Comparison of ENCODE assay signal across 13 mouse cellular contexts in the genomic region with DNA sequence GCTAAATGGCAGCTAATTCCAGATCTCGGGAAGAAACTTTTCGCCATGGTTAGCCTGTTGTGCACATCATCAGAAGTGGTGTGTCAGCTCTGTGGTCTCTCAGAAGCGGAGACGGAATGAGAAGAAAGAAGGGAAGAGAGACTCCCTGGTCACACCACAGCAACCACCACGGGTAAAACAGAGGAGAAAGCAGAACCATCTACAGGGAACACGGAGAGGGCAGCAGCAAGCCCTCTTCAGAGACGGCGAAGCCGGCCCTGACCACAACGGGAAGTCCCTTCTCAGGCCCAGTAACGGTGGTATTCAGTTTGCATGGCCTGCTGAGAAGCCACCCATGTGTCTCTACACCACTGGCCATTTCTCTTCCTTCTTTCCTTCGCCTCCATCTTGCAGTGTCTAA. TPM values are rescaled to one million over a fixed set of nuclear protein-coding genes. Genes with fewer than 3 reads are reported as not detected.
A peak's percentile ranks its signal among the peaks of the same experiment; 100 is the strongest.
DNase-seq lines count a peak whose midpoint lies in the region; ATAC-seq and TF ChIP-seq lines count a peak whose summit lies in the region.
"Had no signal": no experiment of that assay in that cellular context is flagged by ENCODE, and none has a peak within 500 bp of the region (broad histone marks: within the 10 kb centered on the region; RNA-seq: fewer than 3 reads in every experiment).

No protein-coding gene starts in this region.

- H3K4me2 ChIP-seq in forebrain, embryonic 11.5 days (ENCODE audit: low read depth, low read length, severe bottlenecking): no peak overlapping the region
- H3K4me2 ChIP-seq in midbrain, postnatal 0 days (ENCODE audit: low read depth, low read length, poor library complexity, severe bottlenecking): no peak overlapping the region
- H3K4me2 ChIP-seq: hindbrain, embryonic 13.5 days had no signal

- H3K9me3 ChIP-seq in forebrain, embryonic 11.5 days (ENCODE audit: control insufficient read depth, low read length): no peaks in the 10 kb centered on the region
- no peaks in the 10 kb centered on the region for H3K9me3 ChIP-seq in midbrain, postnatal 0 days (ENCODE audit: low read length)
- H3K9me3 ChIP-seq: hindbrain, embryonic 13.5 days had no signal

- TF ChIP-seq CTCF in liver, adult 2 months (IDR thresholded peaks at IDR 0.05; ENCODE audit: low read depth, low read length): no peak
- TF ChIP-seq CTCF in midbrain, postnatal 0 days (IDR thresholded peaks at IDR 0.05): no peak

- 0 out of 2 replicates have a peak overlapping the region, but pooled peaks have one; percentile 15 for H3K27ac ChIP-seq in liver, adult 2 months (replicated peaks; ENCODE audit: insufficient read depth, low read depth, low read length)
- no peak overlapping the region for H3K27ac ChIP-seq in forebrain, embryonic 11.5 days (ENCODE audit: low read depth, low read length)
- H3K27ac ChIP-seq in midbrain, postnatal 0 days (ENCODE audit: low read depth, low read length): no peak overlapping the region
- H3K27ac ChIP-seq: hindbrain, embryonic 13.5 days had no signal

- no peak overlapping the region for H3K4me3 ChIP-seq in liver, adult 2 months (ENCODE audit: insufficient read depth, low read depth, low read length)
- H3K4me3 ChIP-seq in forebrain, embryonic 11.5 days (ENCODE audit: low read depth, low read length): no peak overlapping the region
- H3K4me3 ChIP-seq in midbrain, postnatal 0 days (ENCODE audit: low read depth, low read length): no peak overlapping the region
- H3K4me3 ChIP-seq: hindbrain, embryonic 13.5 days had no signal

- WGBS in liver, adult 2 months: 77% methylated on average over 12 of the region's 12 CpGs
- WGBS in forebrain, embryonic 11.5 days: 84% methylated on average over 12 of the region's 12 CpGs
- 76% methylated on average over 12 of the region's 12 CpGs for WGBS in midbrain, postnatal 0 days

- no peaks in the 10 kb centered on the region for H3K36me3 ChIP-seq in liver, adult 2 months (ENCODE audit: control insufficient read depth, insufficient read depth, low read length)
- no peaks in the 10 kb centered on the region for H3K36me3 ChIP-seq in forebrain, embryonic 11.5 days (ENCODE audit: control insufficient read depth, insufficient read depth, low read length)
- H3K36me3 ChIP-seq in midbrain, postnatal 0 days (ENCODE audit: insufficient read depth, low read length): no peaks in the 10 kb centered on the region
- H3K36me3 ChIP-seq: hindbrain, embryonic 13.5 days had no signal

- ATAC-seq in forebrain, embryonic 11.5 days (replicated peaks; ENCODE audit: low FRiP score): no peak
- ATAC-seq in midbrain, postnatal 0 days (ENCODE audit: low FRiP score): no peak

- H3K27me3 ChIP-seq in liver, adult 2 months (ENCODE audit: control insufficient read depth, insufficient read depth, low read length): no peaks in the 10 kb centered on the region
- H3K27me3 ChIP-seq in forebrain, embryonic 11.5 days (ENCODE audit: control insufficient read depth, insufficient read depth, low read length): peaks cover 9% of the 10 kb centered on the region; the same call in 1 of the 2 replicates
- H3K27me3 ChIP-seq in midbrain, postnatal 0 days (ENCODE audit: insufficient read depth, low read length): peaks cover 15% of the 10 kb centered on the region

- no peaks in the 10 kb centered on the region for H3K79me2 ChIP-seq in liver, adult 2 months (ENCODE audit: control insufficient read depth, insufficient read depth, low read length)

- TF ChIP-seq POLR2A in liver, adult 2 months (IDR thresholded peaks at IDR 0.05; ENCODE audit: extremely low read depth, insufficient read depth, low read length): no peak

- peaks cover 16% of the 10 kb centered on the region for H3K4me1 ChIP-seq in liver, adult 2 months (ENCODE audit: control insufficient read depth, insufficient read depth, low read length)
- peaks cover 4% of the 10 kb centered on the region; the same call in 1 of the 2 replicates for H3K4me1 ChIP-seq in forebrain, embryonic 11.5 days (replicated peaks; ENCODE audit: control insufficient read depth, insufficient read depth, low read length)
- H3K4me1 ChIP-seq in midbrain, postnatal 0 days (ENCODE audit: insufficient read depth, low read length): no peaks in the 10 kb centered on the region

- DNase-seq in 416B (ENCODE audit: low read depth): peak; percentile 92
- DNase-seq in A20 (ENCODE audit: low read depth, low spot score): peak; percentile 85
- DNase-seq in liver, adult 2 months (ENCODE audit: extremely low read depth, low read depth, low spot score): peak; percentile 29
- DNase-seq in monocyte, adult 2 months (ENCODE audit: low read depth in 1 of 2, low spot score in 2 of 2): peak; percentile 85 to 90
- no peak for DNase-seq in forebrain, embryonic 11.5 days (ENCODE audit: low spot score)
- DNase-seq in midbrain, postnatal 0 days (ENCODE audit: low spot score): no peak
- DNase-seq in gastrocnemius, postnatal 25 days: no peak
- DNase-seq: adrenal gland, postnatal 14 days; cerebellum, postnatal 36 days had no signal

- H3K9ac ChIP-seq in liver, adult 2 months (ENCODE audit: low read depth, low read length): no peak overlapping the region
- no peak overlapping the region for H3K9ac ChIP-seq in forebrain, embryonic 11.5 days (ENCODE audit: low read length)
- H3K9ac ChIP-seq in midbrain, postnatal 0 days (replicated peaks; ENCODE audit: low read length, poor library complexity, severe bottlenecking): no peak overlapping the region
- H3K9ac ChIP-seq: hindbrain, embryonic 13.5 days had no signal

RNA-seq across cellular contexts. Expression of gene Ifnar2, which starts 17.4 kb away (rescaled TPM):
- 69.1 and 84.2 TPM in 2 replicates for total RNA-seq in liver, adult 2 months (2014; rRNA removed)
- polyA plus RNA-seq in liver, adult 2 months (2012; rRNA removed): 115 and 144 TPM in 2 replicates
- polyA plus RNA-seq in forebrain, embryonic 11.5 days (2014; fragmentation: Nextera tagmentation; extraction: Ambion mirVana): 29.6 and 32.3 TPM in 2 replicates
- 32.2 and 33.5 TPM in 2 replicates for total RNA-seq in midbrain, postnatal 0 days (2014; rRNA removed)
- polyA plus RNA-seq in midbrain, postnatal 0 days (2015; fragmentation: Nextera tagmentation; extraction: Ambion mirVana): 40.1 and 47.5 TPM in 2 replicates
- total RNA-seq in gastrocnemius, postnatal 25 days (2021): 1 to 10 TPM; 7.1 to 10.0 TPM

RNA-seq across cellular contexts. Expression of gene Gm21970, which starts 36.4 kb away (rescaled TPM):
- 0.83 TPM in 1 of 2 replicates, not detected in the other for total RNA-seq in liver, adult 2 months (2014; rRNA removed)
- not detected in 2 replicates for polyA plus RNA-seq in liver, adult 2 months (2012; rRNA removed)
- polyA plus RNA-seq in forebrain, embryonic 11.5 days (2014; fragmentation: Nextera tagmentation; extraction: Ambion mirVana): 1.0 TPM in 1 of 2 replicates, not detected in the other
- not detected in 2 replicates for total RNA-seq in midbrain, postnatal 0 days (2014; rRNA removed)
- polyA plus RNA-seq in midbrain, postnatal 0 days (2015; fragmentation: Nextera tagmentation; extraction: Ambion mirVana): not detected in 2 replicates
- total RNA-seq in gastrocnemius, postnatal 25 days (2021): not detected
- total RNA-seq: heart, adult 18-20 months had no signal
- polyA plus RNA-seq: hindbrain, embryonic 13.5 days; limb, embryonic 11.5 days; thymus, postnatal 0 days had no signal

RNA-seq across cellular contexts. Expression of gene Il10rb, which starts 50.8 kb away (rescaled TPM):
- 7.3 and 9.5 TPM in 2 replicates for total RNA-seq in liver, adult 2 months (2014; rRNA removed)
- polyA plus RNA-seq in liver, adult 2 months (2012; rRNA removed): 5.0 and 5.1 TPM in 2 replicates
- polyA plus RNA-seq in forebrain, embryonic 11.5 days (2014; fragmentation: Nextera tagmentation; extraction: Ambion mirVana): 6.6 and 7.6 TPM in 2 replicates
- total RNA-seq in midbrain, postnatal 0 days (2014; rRNA removed): 5.5 and 7.5 TPM in 2 replicates
- polyA plus RNA-seq in midbrain, postnatal 0 days (2015; fragmentation: Nextera tagmentation; extraction: Ambion mirVana): 10.5 and 12.8 TPM in 2 replicates
- total RNA-seq in gastrocnemius, postnatal 25 days (2021): 1 to 10 TPM; 5.0 to 6.3 TPM

Comparison
In these comparisons a context has a peak if more than half of its experiments do, and no peak if none do; other contexts are left out.
1. DNase-seq: peak in 416B (single experiment), A20 (single experiment), liver, adult 2 months (single experiment) and monocyte, adult 2 months (2 of 2); none in forebrain, embryonic 11.5 days (single experiment), midbrain, postnatal 0 days (single experiment) and gastrocnemius, postnatal 25 days (single experiment).